Mouse (Mus musculus): ENCODE measurements around the gene Gpr153.

GRCm38 (mm10) chr4:152291562-152291961, 17.5 kb downstream of the Gpr153 start, which contains the start of gene Hes3:
- TF ChIP-seq POLR2A (IDR thresholded peaks at IDR 0.05; ENCODE audit: borderline replicate concordance, control insufficient read depth, low read depth, low read length) (no peak), CTCF (IDR thresholded peaks at IDR 0.05; ENCODE audit: control insufficient read depth, insufficient read depth, low read length) (no peak)
